Mouse (Mus musculus) hindbrain, embryonic 11.5 days (tissue): ENCODE measurements around the gene Clip1. TPM values are rescaled to one million over a fixed set of nuclear protein-coding genes. Genes with fewer than 3 reads are reported as not detected.

Experiments used
- ATAC-seq: fragments of 200-750 bp; cut with Nextera tagmentation; 2 replicates; pipeline ENCODE4 v1.8.0; 2017; ENCODE audit warnings: mild to moderate bottlenecking, moderate TSS enrichment, moderate library complexity; ENCODE audit not compliant: low FRiP score
- DNase-seq: peaks from one replicate; pipeline ENCODE4 v3.0.0-alpha.2; 2015; ENCODE audit warnings: low spot score
- H3K27ac ChIP-seq: fragments of 300-500 bp; sonication (generic); 2 replicates; pipeline ENCODE4 v1.5.1; 2014; ENCODE audit warnings: mild to moderate bottlenecking, low read depth, low read length
- H3K27me3 ChIP-seq: fragments of 300-500 bp; sonication (generic); 2 replicates; pipeline ENCODE4 v1.6.1; 2014; ENCODE audit warnings: mild to moderate bottlenecking, low read length, moderate library complexity, mixed read lengths; ENCODE audit not compliant: control insufficient read depth, insufficient read depth
- H3K36me3 ChIP-seq: fragments of 300-500 bp; sonication (generic); 2 replicates; pipeline ENCODE4 v1.6.1; 2014; ENCODE audit warnings: mild to moderate bottlenecking, low read length, moderate library complexity, mixed read lengths; ENCODE audit not compliant: control insufficient read depth, insufficient read depth
- H3K4me1 ChIP-seq: fragments of 300-500 bp; sonication (generic); replicated peaks from 2 replicates; pipeline ENCODE4 v1.6.1; 2014; ENCODE audit warnings: low read length, mixed read lengths; ENCODE audit not compliant: control insufficient read depth, insufficient read depth
- H3K4me2 ChIP-seq: fragments of 300-500 bp; sonication (generic); replicated peaks from 2 replicates; pipeline ENCODE4 v1.6.1; 2014; ENCODE audit warnings: mild to moderate bottlenecking, low read depth, low read length
- H3K4me3 ChIP-seq: fragments of 300-500 bp; sonication (generic); 2 replicates; pipeline ENCODE4 v1.5.1; 2014; ENCODE audit warnings: low read depth, low read length
- H3K9ac ChIP-seq: fragments of 300-500 bp; sonication (generic); 2 replicates; pipeline ENCODE4 v1.6.1; 2014; ENCODE audit warnings: low read depth, low read length
- H3K9me3 ChIP-seq: fragments of 300-500 bp; sonication (generic); 2 replicates; pipeline ENCODE4 v1.6.1; 2016; ENCODE audit warnings: low read length; ENCODE audit not compliant: control insufficient read depth
- WGBS: fragments of 180-500 bp; shearing (Covaris S2); extraction: QIAGEN DNeasy Blood & Tissue Kit; methylation state at CpG from one replicate; pipeline ENCODE4 v1.1.7; 2014; 5-methylcytosine and 5-hydroxymethylcytosine counted together
- polyA plus RNA-seq: library from polyadenylated mRNA; unstranded; fragments of >200 nt; fragmentation: Nextera tagmentation; extraction: Ambion mirVana; gene quantifications from 2 replicates; pipeline ENCODE4 v1.2.1, GENCODE M21; 2014

The Clip1 gene
- polyA plus RNA-seq, 1 experiment from 2014 or later: 51.2 TPM

- Histone ChIP-seq H3K27ac (no peak overlapping the region), H3K4me1 (no peaks in the 10 kb centered on the region), H3K27me3 (no peaks in the 10 kb centered on the region), H3K4me2 (no peak overlapping the region), H3K9ac (no peak overlapping the region), H3K4me3 (no peak overlapping the region), H3K36me3 (no peaks in the 10 kb centered on the region), H3K9me3 (no peaks in the 10 kb centered on the region)
- DNase-seq: no peak
- ATAC-seq: no peak
- WGBS: 92% methylated on average over 7 of the region's 7 CpGs
Observed at GRCm38 (mm10) chr5:123665956-123666355, 18.5 kb downstream of the Clip1 start.

- H3K27ac ChIP-seq: no peak overlapping the region
- H3K36me3 ChIP-seq: no peaks in the 10 kb centered on the region
- H3K4me1 ChIP-seq: no peaks in the 10 kb centered on the region
- DNase-seq (no peak), ATAC-seq (no peak)
- H3K4me2 ChIP-seq: no peak overlapping the region
- H3K4me3 ChIP-seq: no peak overlapping the region
- no peak overlapping the region for H3K9ac ChIP-seq
- no peaks in the 10 kb centered on the region for H3K9me3 ChIP-seq
- H3K27me3 ChIP-seq: no peaks in the 10 kb centered on the region
- WGBS: 82% methylated on average over 7 of the region's 7 CpGs
Observed at GRCm38 (mm10) chr5:123664329-123664728, 20.1 kb downstream of the Clip1 start.

- no peak for DNase-seq
- H3K9ac ChIP-seq: no peak overlapping the region
- 66% methylated on average over 9 of the region's 9 CpGs for WGBS
Observed at GRCm38 (mm10) chr5:123662059-123662458, 22.4 kb downstream of the Clip1 start.

GRCm38 (mm10) chr5:123661602-123662001, 22.8 kb downstream of the Clip1 start:
- ATAC-seq: no peak
- H3K4me1 ChIP-seq: no peaks in the 10 kb centered on the region
- no peaks in the 10 kb centered on the region for H3K9me3 ChIP-seq
- DNase-seq: no peak
- no peaks in the 10 kb centered on the region for H3K27me3 ChIP-seq
- no peak overlapping the region for H3K9ac ChIP-seq
- WGBS: 83% methylated on average over 3 of the region's 3 CpGs
- no peak overlapping the region for H3K27ac ChIP-seq
- no peak overlapping the region for H3K4me2 ChIP-seq
- no peaks in the 10 kb centered on the region for H3K36me3 ChIP-seq
- no peak overlapping the region for H3K4me3 ChIP-seq

More at GRCm38 (mm10) chr5:123662059-123662458, 22.4 kb downstream of the Clip1 start:
- Histone ChIP-seq H3K27me3 (no peaks in the 10 kb centered on the region), H3K4me3 (no peak overlapping the region), H3K4me1 (no peaks in the 10 kb centered on the region), H3K4me2 (no peak overlapping the region), H3K9me3 (no peaks in the 10 kb centered on the region), H3K36me3 (no peaks in the 10 kb centered on the region), H3K27ac (no peak overlapping the region)
- no peak for ATAC-seq

GRCm38 (mm10) chr5:123657651-123658050, 26.8 kb downstream of the Clip1 start:
- Histone ChIP-seq H3K4me1 (no peaks in the 10 kb centered on the region), H3K27me3 (no peaks in the 10 kb centered on the region), H3K36me3 (0 out of 2 replicates have a peak, but pooled peaks cover 4% of the 10 kb centered on the region), H3K9me3 (no peaks in the 10 kb centered on the region), H3K27ac (no peak overlapping the region), H3K4me2 (no peak overlapping the region), H3K9ac (no peak overlapping the region), H3K4me3 (no peak overlapping the region)
- ATAC-seq (no peak), DNase-seq (no peak)
- 81% methylated on average over 7 of the region's 7 CpGs for WGBS

GRCm38 (mm10) chr5:123654937-123655336, 29.5 kb downstream of the Clip1 start:
- Histone ChIP-seq H3K9ac (no peak overlapping the region), H3K4me2 (no peak overlapping the region), H3K36me3 (0 out of 2 replicates have a peak, but pooled peaks cover 4% of the 10 kb centered on the region), H3K4me3 (no peak overlapping the region), H3K4me1 (no peaks in the 10 kb centered on the region), H3K27ac (no peak overlapping the region), H3K27me3 (no peaks in the 10 kb centered on the region), H3K9me3 (no peaks in the 10 kb centered on the region)
- ATAC-seq (no peak), DNase-seq (no peak)
- WGBS: 64% methylated on average over 5 of the region's 5 CpGs

GRCm38 (mm10) chr5:123653287-123653801, 31.1 kb downstream of the Clip1 start:
- Histone ChIP-seq H3K4me3 (no peak overlapping the region), H3K9ac (no peak overlapping the region), H3K27me3 (no peaks in the 10 kb centered on the region), H3K36me3 (0 out of 2 replicates have a peak, but pooled peaks cover 4% of the 10 kb centered on the region), H3K4me1 (no peaks in the 10 kb centered on the region), H3K9me3 (no peaks in the 10 kb centered on the region), H3K27ac (no peak overlapping the region), H3K4me2 (no peak overlapping the region)
- DNase-seq (no peak), ATAC-seq (no peak)
- WGBS: 94% methylated on average over 11 of the region's 11 CpGs

- DNase-seq (no peak), ATAC-seq (no peak)
- H3K4me3 ChIP-seq: no peak overlapping the region
- H3K4me2 ChIP-seq: no peak overlapping the region
- no peaks in the 10 kb centered on the region for H3K27me3 ChIP-seq
- H3K27ac ChIP-seq: no peak overlapping the region
- no peaks in the 10 kb centered on the region for H3K9me3 ChIP-seq
- no peak overlapping the region for H3K9ac ChIP-seq
- H3K36me3 ChIP-seq: peaks cover 6% of the 10 kb centered on the region; the same call in 1 of the 2 replicates
- no peaks in the 10 kb centered on the region for H3K4me1 ChIP-seq
- WGBS: 74% methylated on average over 2 of the region's 2 CpGs
Observed at GRCm38 (mm10) chr5:123650825-123651224, 33.6 kb downstream of the Clip1 start.

GRCm38 (mm10) chr5:123642401-123642800, 42.0 kb downstream of the Clip1 start:
- Histone ChIP-seq H3K4me1 (no peaks in the 10 kb centered on the region), H3K4me3 (no peak overlapping the region), H3K9ac (no peak overlapping the region), H3K36me3 (peaks cover 2% of the 10 kb centered on the region; the same call in 1 of the 2 replicates), H3K4me2 (no peak overlapping the region), H3K27ac (no peak overlapping the region), H3K27me3 (no peaks in the 10 kb centered on the region), H3K9me3 (no peaks in the 10 kb centered on the region)
- DNase-seq: no peak
- WGBS: 91% methylated on average over 17 of the region's 17 CpGs
- no peak for ATAC-seq
